Mouse (Mus musculus) midbrain, embryonic 15.5 days (tissue): Measurements from ENCODE around the gene Cenpb. TPM values are rescaled to one million over a fixed set of nuclear protein-coding genes. Genes with fewer than 3 reads are reported as not detected.

ENCODE experiments used
- ATAC-seq: fragments of 200-750 bp; cut with Nextera tagmentation; replicated peaks from 2 replicates; pipeline ENCODE4 v1.8.0; 2017; ENCODE audit warnings: moderate TSS enrichment
- H3K27ac ChIP-seq: fragments of 300-500 bp; sonication (generic); 2 replicates; pipeline ENCODE4 v1.5.1; 2015; ENCODE audit warnings: mild to moderate bottlenecking, inconsistent platforms
- H3K27me3 ChIP-seq: fragments of 300-500 bp; sonication (generic); replicated peaks from 2 replicates; pipeline ENCODE4 v1.6.1; 2015; ENCODE audit warnings: inconsistent platforms
- H3K36me3 ChIP-seq: fragments of 300-500 bp; sonication (generic); replicated peaks from 2 replicates; pipeline ENCODE4 v1.6.1; 2015; ENCODE audit warnings: inconsistent platforms
- H3K4me1 ChIP-seq: fragments of 300-500 bp; sonication (generic); 2 replicates; pipeline ENCODE4 v1.6.1; 2015; ENCODE audit warnings: inconsistent platforms
- H3K4me2 ChIP-seq: fragments of 300-500 bp; sonication (generic); 2 replicates; pipeline ENCODE4 v1.6.1; 2015; ENCODE audit warnings: inconsistent platforms, mild to moderate bottlenecking, moderate library complexity
- H3K4me3 ChIP-seq: fragments of 300-500 bp; sonication (generic); 2 replicates; pipeline ENCODE4 v1.5.1; 2015; ENCODE audit warnings: mild to moderate bottlenecking, inconsistent platforms
- H3K9ac ChIP-seq: fragments of 300-500 bp; sonication (generic); 2 replicates; pipeline ENCODE4 v1.6.1; 2015; ENCODE audit warnings: mild to moderate bottlenecking, inconsistent platforms
- H3K9me3 ChIP-seq: fragments of 300-500 bp; sonication (generic); 2 replicates; pipeline ENCODE4 v1.6.1; 2016; ENCODE audit warnings: inconsistent platforms
- WGBS: fragments of 180-500 bp; shearing (Covaris S2); methylation state at CpG from one replicate; pipeline ENCODE4 v1.1.7; 2015; ENCODE audit warnings: mixed read lengths; 5-methylcytosine and 5-hydroxymethylcytosine counted together
- polyA plus RNA-seq: library from polyadenylated mRNA; unstranded; fragments of >200 nt; fragmentation: Nextera tagmentation; extraction: Ambion mirVana; gene quantifications from 2 replicates; pipeline ENCODE4 v1.2.1, GENCODE M21; 2015

The Cenpb gene
- polyA plus RNA-seq, 1 experiment from 2014 or later = 16.0 TPM

GRCm38 (mm10) chr2:131129836-131130235 is 50.0 kb downstream of the Cenpb start:
- H3K9ac ChIP-seq = no peak overlapping the region
- 92% methylated on average over 5 of the region's 5 CpGs for WGBS
- H3K27ac ChIP-seq = no peak overlapping the region
- no peak for ATAC-seq
- H3K4me2 ChIP-seq = no peak overlapping the region
- H3K36me3 ChIP-seq = no peaks in the 10 kb centered on the region
- peaks cover 9% of the 10 kb centered on the region for H3K4me1 ChIP-seq
- H3K4me3 ChIP-seq = no peak overlapping the region
- no peaks in the 10 kb centered on the region for H3K9me3 ChIP-seq
- no peaks in the 10 kb centered on the region for H3K27me3 ChIP-seq

DNA sequence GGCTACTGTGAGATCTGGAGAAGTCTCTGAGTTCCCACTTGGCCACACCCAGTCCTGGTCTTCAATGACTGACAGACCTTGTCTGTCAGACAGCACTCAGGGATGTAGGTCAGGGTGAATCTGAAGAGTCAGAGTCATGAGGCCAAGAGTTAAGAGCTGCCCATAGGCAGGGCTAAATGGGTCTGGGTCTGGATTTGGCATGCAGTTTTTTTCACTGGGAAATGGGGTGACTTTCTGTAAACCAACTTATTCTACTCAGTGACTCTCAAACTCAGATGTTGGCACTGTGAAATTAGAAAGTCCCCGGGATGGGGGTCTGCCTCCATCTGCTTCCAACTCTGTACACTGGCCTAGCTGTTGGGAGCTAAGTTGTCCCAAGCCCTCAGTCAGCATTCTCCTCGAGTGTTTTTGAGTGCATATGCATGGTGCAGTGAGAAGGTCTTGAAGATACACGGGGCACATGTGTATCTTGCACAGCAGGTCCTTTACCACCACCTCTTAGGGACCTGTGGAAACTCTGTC is 51.2 kb downstream of the Cenpb start:
- WGBS = 84% methylated on average over 3 of the region's 3 CpGs
- Histone ChIP-seq H3K36me3 (no peaks in the 10 kb centered on the region), H3K4me2 (no peak overlapping the region)

DNA sequence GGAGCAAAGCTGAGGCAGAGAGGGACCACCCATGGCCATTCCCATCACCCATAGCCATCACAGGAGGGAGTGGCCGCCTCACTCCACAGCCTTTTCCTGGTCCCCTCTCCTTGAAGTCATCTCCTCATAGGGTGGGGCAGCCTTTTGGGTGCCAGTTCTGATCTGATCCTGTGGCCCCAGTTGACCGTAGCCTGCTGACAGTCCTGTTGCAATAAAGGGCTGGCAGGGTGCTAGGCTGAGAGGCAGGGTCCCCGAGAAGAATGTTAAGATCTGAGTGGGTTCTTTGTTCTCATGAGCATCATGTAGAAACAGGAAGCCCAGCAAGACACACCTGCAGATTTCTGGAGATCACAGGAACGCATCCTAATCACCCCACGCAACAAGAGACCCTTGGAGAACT is 51.7 kb downstream of the Cenpb start:
- Histone ChIP-seq H3K4me3 (no peak overlapping the region), H3K9me3 (no peaks in the 10 kb centered on the region), H3K27ac (no peak overlapping the region), H3K36me3 (no peaks in the 10 kb centered on the region), H3K9ac (no peak overlapping the region), H3K4me2 (peak overlapping the region; percentile 87), H3K4me1 (peaks cover 9% of the 10 kb centered on the region), H3K27me3 (no peaks in the 10 kb centered on the region)
- WGBS = 95% methylated on average over 5 of the region's 5 CpGs
- no peak for ATAC-seq

More for the DNA sequence above, 51.2 kb downstream of the Cenpb start:
- Histone ChIP-seq H3K9ac (no peak overlapping the region), H3K4me3 (no peak overlapping the region), H3K4me1 (peaks cover 9% of the 10 kb centered on the region), H3K27me3 (no peaks in the 10 kb centered on the region), H3K9me3 (no peaks in the 10 kb centered on the region), H3K27ac (no peak overlapping the region)
- no peak for ATAC-seq

- peak within 1 kb of the TSS; percentile 60 for H3K9ac ChIP-seq
- peak; percentile 78 for ATAC-seq
- peaks cover 9% of the 10 kb centered on the region for H3K4me1 ChIP-seq
- no peaks in the 10 kb centered on the region for H3K9me3 ChIP-seq
- peak within 1 kb of the TSS; percentile 87 for H3K4me2 ChIP-seq
- H3K27me3 ChIP-seq = no peaks in the 10 kb centered on the region
- H3K27ac ChIP-seq = no peak within 1 kb of the TSS
- no peaks in the 10 kb centered on the region for H3K36me3 ChIP-seq
- peak within 1 kb of the TSS; percentile 39 for H3K4me3 ChIP-seq
- under 1% methylated on average over 28 of the region's 28 CpGs for WGBS
These were observed 52.6 kb downstream of the Cenpb start, which contains the start of gene Hspa12b for GRCm38 (mm10) chr2:131127161-131127730. Hspa12b (plus strand) TSS chr2:131127280.

DNA sequence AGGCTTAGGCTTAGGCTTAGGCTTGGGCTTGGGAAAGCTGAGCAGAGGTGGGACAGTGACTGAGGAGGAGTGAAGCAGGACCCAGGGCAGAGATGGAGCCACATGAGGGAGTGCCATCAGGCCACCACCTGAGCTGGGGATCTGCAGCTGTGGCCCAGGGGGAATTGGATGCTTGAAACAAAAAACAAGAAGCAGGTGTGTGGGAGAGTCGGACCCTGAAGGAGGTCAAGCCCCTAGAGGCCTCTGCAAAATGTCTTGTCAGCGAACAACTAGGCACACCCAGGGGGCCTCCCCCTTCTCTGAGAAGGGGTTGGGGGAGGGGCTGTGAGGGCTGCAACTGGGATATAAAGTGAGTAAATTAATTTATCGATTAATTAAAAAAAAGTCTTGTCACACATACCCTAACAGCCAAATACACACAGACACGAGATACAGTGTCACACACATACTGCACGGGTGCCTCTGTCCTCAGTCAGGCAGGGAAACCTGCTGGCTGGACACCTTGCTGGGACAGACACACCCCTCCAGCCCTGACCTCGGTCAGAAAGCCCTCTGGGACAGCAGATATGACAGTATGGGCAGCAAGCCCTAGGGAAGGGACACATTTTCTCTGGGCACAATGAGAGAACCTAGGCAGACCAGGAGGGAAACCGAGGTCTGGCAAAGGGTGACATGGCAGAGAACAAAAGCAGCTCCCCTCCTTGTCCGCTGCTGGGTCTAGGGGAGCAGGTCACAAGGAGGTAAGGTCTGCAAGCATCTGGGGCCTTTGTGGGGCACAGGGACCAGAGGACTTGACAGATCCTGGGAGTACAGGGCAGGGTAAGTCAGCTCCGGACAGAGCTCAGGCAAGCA is 53.7 kb downstream of the Cenpb start:
- H3K4me1 ChIP-seq = peaks cover 9% of the 10 kb centered on the region
- no peak overlapping the region for H3K4me3 ChIP-seq
- 0 out of 2 replicates have a peak, but pooled peaks have one; percentile 42 for ATAC-seq
- H3K9ac ChIP-seq = no peak overlapping the region
- no peak overlapping the region for H3K4me2 ChIP-seq
- WGBS = 49% methylated on average over 9 of the region's 9 CpGs
- H3K27ac ChIP-seq = no peak overlapping the region
- H3K36me3 ChIP-seq = no peaks in the 10 kb centered on the region
- H3K27me3 ChIP-seq = no peaks in the 10 kb centered on the region
- H3K9me3 ChIP-seq = no peaks in the 10 kb centered on the region

Other genes with a start within 250 kb of the Cenpb start
- gene Gfra4, start 137.0 kb downstream of the Cenpb start, polyA plus RNA-seq = 39.4 and 43.1 TPM in 2 replicates
- 1.3 and 2.1 TPM in 2 replicates for gene Adam33, start 116.3 kb downstream of the Cenpb start, polyA plus RNA-seq
- gene Siglec1, start 93.3 kb downstream of the Cenpb start, polyA plus RNA-seq = 0.27 and 0.59 TPM in 2 replicates
- 4.4 and 4.6 TPM in 2 replicates for gene Hspa12b, start 52.8 kb downstream of the Cenpb start, polyA plus RNA-seq
- gene Gm11037, start 46.6 kb downstream of the Cenpb start, polyA plus RNA-seq = not detected in 2 replicates
- gene 1700037H04Rik, start 20.0 kb downstream of the Cenpb start, polyA plus RNA-seq = 71.2 and 81.5 TPM in 2 replicates
- gene Cdc25b, start 6.9 kb upstream of the Cenpb start, polyA plus RNA-seq = 23.9 and 27.0 TPM in 2 replicates
- gene Spef1, start 7.2 kb upstream of the Cenpb start, polyA plus RNA-seq = 10.6 and 11.3 TPM in 2 replicates
- gene Ap5s1, start 27.0 kb upstream of the Cenpb start, polyA plus RNA-seq = 36.5 and 37.5 TPM in 2 replicates
- 5.7 and 7.6 TPM in 2 replicates for gene Mavs, start 54.0 kb upstream of the Cenpb start, polyA plus RNA-seq
- gene Pank2, start 82.4 kb upstream of the Cenpb start, polyA plus RNA-seq = 24.6 and 24.7 TPM in 2 replicates
- 20.2 and 22.3 TPM in 2 replicates for gene Rnf24, start 172.8 kb upstream of the Cenpb start, polyA plus RNA-seq